Mouse (Mus musculus): ENCODE measurements around the gene Txndc11.

GRCm38 (mm10) chr16:11069271-11069670, 65.2 kb downstream of the Txndc11 start:
- TF ChIP-seq CTCF (IDR thresholded peaks at IDR 0.05; ENCODE audit: borderline replicate concordance, insufficient read depth, low read length) = no peak
- TF ChIP-seq POLR2A (IDR thresholded peaks at IDR 0.05; ENCODE audit: low read depth, low read length) = no peak

All from embryonic fibroblast, embryonic 13.5 days (primary cell).